Mouse (Mus musculus): ENCODE data around the gene Timm17a.
A peak's percentile ranks its signal among the peaks of the same experiment; 100 is the strongest.

The Timm17a gene

GRCm38 (mm10) chr1:135313284-135314031, at the start of gene Timm17a:
Gene Timm17a, minus strand, starts transcription at chr1:135313778.
- DNase-seq (ENCODE audit: low spot score in 2 of 2): peak; percentile 87 to 94

GRCm38 (mm10) chr1:135362115-135362514, 48.5 kb upstream of the Timm17a start:
- DNase-seq (ENCODE audit: low spot score in 2 of 2): no peak

- DNase-seq (ENCODE audit: low spot score in 2 of 2): no peak
Observed at GRCm38 (mm10) chr1:135361491-135361890, 47.9 kb upstream of the Timm17a start.

GRCm38 (mm10) chr1:135359071-135359470, 45.5 kb upstream of the Timm17a start:
- DNase-seq (ENCODE audit: low spot score in 2 of 2): peak in 1 of 2 experiments; percentile 26

GRCm38 (mm10) chr1:135351953-135352352, 38.4 kb upstream of the Timm17a start:
- DNase-seq (ENCODE audit: low spot score in 2 of 2): peak in 1 of 2 experiments; percentile 59

GRCm38 (mm10) chr1:135347498-135348169, 34.1 kb upstream of the Timm17a start:
- peak in 1 of 2 experiments; percentile 26 for DNase-seq (ENCODE audit: low spot score in 2 of 2)

- no peak for DNase-seq (ENCODE audit: low spot score in 2 of 2)
Observed at GRCm38 (mm10) chr1:135346891-135347290, 33.3 kb upstream of the Timm17a start.

GRCm38 (mm10) chr1:135344026-135344425, 30.4 kb upstream of the Timm17a start:
- DNase-seq (ENCODE audit: low spot score in 2 of 2): no peak

GRCm38 (mm10) chr1:135341947-135342346, 28.4 kb upstream of the Timm17a start:
- DNase-seq (ENCODE audit: low spot score in 2 of 2): no peak

- no peak for DNase-seq (ENCODE audit: low spot score in 2 of 2)
Observed at GRCm38 (mm10) chr1:135330578-135330977, 17.0 kb upstream of the Timm17a start.

GRCm38 (mm10) chr1:135328368-135328767, 14.8 kb upstream of the Timm17a start:
- DNase-seq (ENCODE audit: low spot score in 2 of 2): no peak

- DNase-seq (ENCODE audit: low spot score in 2 of 2): no peak
Observed at GRCm38 (mm10) chr1:135325934-135326333, 12.4 kb upstream of the Timm17a start.

GRCm38 (mm10) chr1:135324571-135324970, 11.0 kb upstream of the Timm17a start, which contains the start of gene Lmod1:
Gene Lmod1, plus strand, starts transcription at chr1:135324807.
- DNase-seq (ENCODE audit: low spot score in 2 of 2): peak in 1 of 2 experiments; percentile 37

GRCm38 (mm10) chr1:135323367-135323901, 9.9 kb upstream of the Timm17a start:
- DNase-seq (ENCODE audit: low spot score in 2 of 2): peak in 1 of 2 experiments; percentile 17

- no peak for DNase-seq (ENCODE audit: low spot score in 2 of 2)
Observed at GRCm38 (mm10) chr1:135312201-135312600, 1.4 kb downstream of the Timm17a start.

GRCm38 (mm10) chr1:135311356-135311755, 2.2 kb downstream of the Timm17a start:
- DNase-seq (ENCODE audit: low spot score in 2 of 2): no peak

GRCm38 (mm10) chr1:135290908-135291307, 22.7 kb downstream of the Timm17a start:
- DNase-seq (ENCODE audit: low spot score in 2 of 2): no peak

GRCm38 (mm10) chr1:135286311-135286710, 27.3 kb downstream of the Timm17a start:
- no peak for DNase-seq (ENCODE audit: low spot score in 2 of 2)

- DNase-seq (ENCODE audit: low spot score in 2 of 2): peak; percentile 62
Observed at GRCm38 (mm10) chr1:135283826-135284291, 29.7 kb downstream of the Timm17a start, which contains the start of gene Rnpep. Gene Rnpep, minus strand, starts transcription at chr1:135284084.

GRCm38 (mm10) chr1:135283287-135283825, 30.2 kb downstream of the Timm17a start:
- DNase-seq (ENCODE audit: low spot score in 2 of 2): peak in 1 of 2 experiments; percentile 20

- peak in 1 of 2 experiments; percentile 62 for DNase-seq (ENCODE audit: low spot score in 2 of 2)
Observed at GRCm38 (mm10) chr1:135282536-135283286, 30.9 kb downstream of the Timm17a start.
